Mouse (Mus musculus): Measurements from ENCODE around the gene Armh2. TPM values are rescaled to one million over a fixed set of nuclear protein-coding genes. Genes with fewer than 3 reads are reported as not detected.
"Not testable (repeated sequence)": the region's sequence is repeated elsewhere in the genome, so short reads cannot be mapped to it uniquely, and the experiment has no call there.

The Armh2 gene
- total RNA-seq, 2 experiments from 2014 or later, result not detected

DNA sequence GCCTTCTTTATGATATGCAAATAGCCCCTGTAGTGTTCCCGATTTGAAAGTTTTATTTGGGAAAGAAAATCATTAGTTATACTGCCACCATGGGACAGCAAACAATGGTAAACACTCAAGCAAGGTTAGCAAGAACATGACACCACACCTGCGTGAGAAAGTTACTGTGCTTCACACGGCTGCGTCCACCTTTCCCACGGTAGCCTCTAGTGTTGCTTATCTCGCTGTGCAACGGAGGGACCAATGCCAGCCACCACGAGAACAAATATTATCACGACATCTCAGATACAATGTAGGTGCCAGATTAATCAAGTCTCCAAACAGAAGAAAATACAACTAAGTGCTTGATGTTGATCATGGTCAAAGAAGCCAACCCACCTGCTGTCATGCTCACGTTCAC lies 18.4 kb downstream of the Armh2 start:
- no peak for DNase-seq

- no peak for DNase-seq
Observed at GRCm38 (mm10) chr13:24760351-24760870, 19.4 kb downstream of the Armh2 start.

DNA sequence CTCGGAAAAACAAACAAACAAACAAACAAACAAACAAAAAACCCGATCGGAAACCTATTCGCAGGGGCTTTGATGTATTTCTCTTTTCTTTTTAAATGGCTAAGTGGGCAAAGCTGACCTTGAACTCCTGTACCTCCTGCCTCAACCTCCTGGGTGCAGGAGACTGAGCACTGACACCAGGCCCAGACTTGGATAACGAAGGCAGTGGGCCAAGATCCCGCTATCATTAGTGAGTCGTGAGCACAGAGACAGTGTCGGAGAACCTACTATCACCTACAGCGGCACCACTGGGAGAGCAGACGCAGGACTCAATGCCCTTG lies 20.0 kb downstream of the Armh2 start:
- DNase-seq, result no peak

DNA sequence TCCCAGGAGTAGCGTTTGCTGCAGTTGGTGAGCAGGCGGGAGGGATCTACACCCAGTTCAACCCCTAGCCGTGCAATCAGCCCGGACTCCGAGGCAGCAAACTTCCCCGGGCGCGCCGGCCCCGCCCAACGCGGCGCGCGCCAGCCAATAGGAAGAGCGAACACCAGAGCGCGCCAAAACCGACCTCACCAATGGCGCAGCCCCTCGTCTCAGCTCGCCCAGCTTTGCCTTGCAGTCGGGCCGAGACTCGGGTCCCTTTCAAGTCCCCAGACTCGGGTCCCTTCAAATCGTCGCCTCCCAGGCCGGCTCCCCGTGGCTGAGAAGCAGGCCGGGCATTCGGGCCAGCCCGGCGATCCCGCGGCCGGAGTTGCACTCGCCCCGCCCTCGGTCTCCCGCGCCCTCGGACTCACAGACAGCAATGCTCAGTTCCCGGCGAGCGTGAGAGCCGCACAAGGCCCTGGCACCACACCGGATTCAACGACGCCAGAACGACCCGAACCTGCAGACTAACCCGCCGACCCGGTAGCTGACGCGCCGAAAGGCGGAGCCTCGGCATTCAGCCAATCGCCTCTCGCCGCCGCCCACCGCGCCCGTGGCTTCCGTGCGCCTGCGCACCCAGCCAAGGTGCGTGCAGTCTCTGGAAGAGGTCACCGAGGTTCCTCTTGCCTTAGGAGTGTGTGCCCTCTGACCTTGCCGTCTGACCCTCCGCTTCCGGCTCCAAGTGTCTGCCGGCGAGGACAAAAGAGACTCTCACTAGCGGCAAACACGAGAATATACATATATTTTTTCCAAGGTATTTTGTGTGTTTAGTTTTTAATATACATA lies 20.6 kb downstream of the Armh2 start, which contains the start of gene Gmnn:
Gmnn (minus strand) TSS at position 521 of the 825 bp plus-strand sequence.
- peak; percentile 74 to 77 for DNase-seq

DNA sequence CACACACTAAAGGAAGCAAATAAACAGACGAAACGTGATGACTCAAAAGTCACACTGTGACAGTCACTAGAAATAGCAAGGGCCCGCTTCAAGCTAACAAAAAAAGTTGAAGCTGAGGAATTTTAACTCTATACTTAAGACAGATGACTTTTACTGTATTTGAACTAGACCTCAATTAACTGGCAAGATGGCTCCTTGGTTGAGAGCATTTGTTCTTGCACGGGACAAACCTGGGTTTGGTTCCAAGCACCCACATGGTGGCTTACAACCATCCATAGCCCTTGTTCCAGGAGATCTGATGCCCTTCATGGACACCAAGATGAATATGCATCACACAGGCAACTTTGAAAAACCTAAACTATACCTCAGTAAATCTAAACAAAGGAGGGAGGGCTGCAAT lies 21.2 kb downstream of the Armh2 start:
- no peak for DNase-seq

DNA sequence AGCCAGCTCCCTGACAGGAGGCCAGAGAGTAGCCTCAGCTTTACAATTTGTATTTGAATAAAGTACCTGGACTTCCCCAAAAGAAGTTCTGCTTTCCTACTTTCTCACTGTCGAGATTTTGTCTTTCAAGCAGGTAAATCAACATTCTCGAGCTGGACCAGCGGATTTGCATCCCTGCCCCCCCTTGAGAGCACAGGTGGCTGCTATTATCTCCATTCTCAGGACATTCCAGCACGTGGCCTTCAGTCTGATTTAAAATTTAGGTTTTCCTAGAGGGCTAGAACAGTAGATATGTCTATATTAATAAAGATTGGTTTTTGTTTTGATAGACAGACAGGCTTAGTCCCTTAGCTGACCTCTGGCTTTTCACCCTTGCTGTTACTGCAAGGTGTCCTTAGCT lies 26.8 kb downstream of the Armh2 start:
- DNase-seq, result not testable (repeated sequence)

GRCm38 (mm10) chr13:24771482-24771881 lies 30.4 kb downstream of the Armh2 start:
- DNase-seq, result not testable (repeated sequence)

- DNase-seq, result peak in 1 of 2 experiments; percentile 25
Observed at GRCm38 (mm10) chr13:24776146-24776844, 35.3 kb downstream of the Armh2 start.

DNA sequence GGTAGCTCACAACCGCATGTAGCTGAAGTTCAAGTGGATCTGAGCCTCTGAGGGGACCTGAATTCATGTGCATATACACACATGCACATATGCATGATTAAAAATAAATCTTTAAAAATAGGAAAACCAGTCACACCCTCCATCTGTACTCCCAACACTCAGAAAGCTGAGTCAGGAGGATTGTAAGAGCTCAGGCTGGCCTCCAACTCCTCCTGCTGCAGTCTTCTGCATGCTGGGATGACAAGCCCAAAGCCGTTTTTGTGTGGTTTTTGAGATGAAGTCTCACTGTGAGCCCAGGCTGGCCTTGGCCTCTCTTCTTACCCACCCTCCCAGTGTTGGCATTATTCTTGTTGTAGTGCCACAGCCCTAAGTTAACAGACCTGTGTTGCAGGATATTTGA lies 37.0 kb downstream of the Armh2 start:
- no peak for DNase-seq

GRCm38 (mm10) chr13:24778706-24779380 lies 37.8 kb downstream of the Armh2 start:
- DNase-seq, result no peak

GRCm38 (mm10) chr13:24781916-24782315 lies 40.9 kb downstream of the Armh2 start:
- DNase-seq, result no peak

GRCm38 (mm10) chr13:24786014-24786490 lies 45.0 kb downstream of the Armh2 start:
- no peak for DNase-seq

DNA sequence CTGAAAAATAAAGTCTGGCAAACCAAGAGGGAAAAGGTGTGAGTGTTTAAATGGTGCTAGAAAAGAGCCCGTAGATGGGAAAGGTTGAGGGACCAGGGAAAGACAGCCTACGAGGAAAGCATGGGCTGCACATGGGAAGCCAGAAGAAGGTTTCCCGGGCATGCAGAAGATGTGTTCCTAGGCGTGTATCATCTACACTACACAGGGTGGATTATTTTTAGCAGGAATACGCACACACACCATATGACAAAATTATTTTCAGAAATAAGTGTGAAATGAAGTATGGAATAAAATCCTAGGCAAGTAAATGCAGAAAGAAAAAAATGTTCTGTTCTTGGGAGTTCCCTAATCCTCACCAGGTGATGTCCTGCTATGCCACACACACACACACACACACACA lies 46.4 kb downstream of the Armh2 start:
- DNase-seq, result no peak

DNA sequence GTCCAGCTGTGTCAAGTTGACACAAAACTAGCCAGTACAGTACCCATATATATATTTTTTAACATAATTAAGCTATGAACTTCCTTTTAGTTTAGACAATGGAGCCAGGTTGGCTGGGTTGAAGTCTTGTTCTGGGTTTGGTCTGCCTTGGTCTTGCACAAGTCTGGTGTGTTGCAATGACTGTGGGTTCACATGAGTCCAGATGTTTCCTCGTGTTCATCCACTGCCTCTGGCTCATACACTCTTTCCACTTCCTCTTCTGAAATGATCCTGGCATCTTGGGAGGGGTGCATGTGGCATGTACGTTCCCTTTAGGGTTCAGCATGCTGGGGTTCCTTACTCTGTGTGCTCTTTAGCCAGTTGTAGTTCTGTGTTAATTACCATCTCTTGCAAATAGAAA lies 50.3 kb downstream of the Armh2 start:
- no peak for DNase-seq

- no peak for DNase-seq
Observed at GRCm38 (mm10) chr13:24792411-24793045, 51.5 kb downstream of the Armh2 start.

Other genes starting within 250 kb of the Armh2 start
- 10 to 100 TPM; 75.7 to 81.1 TPM for gene Ripor2, start 159.0 kb upstream of the Armh2 start, total RNA-seq (2021)
- gene Gmnn, start 20.7 kb downstream of the Armh2 start, total RNA-seq (2021), result 1 to 10 TPM; 1.9 to 2.9 TPM
- 100 to 1,000 TPM; 162 to 176 TPM for gene BC005537, start 60.4 kb downstream of the Armh2 start, total RNA-seq (2021)
- 100 to 1,000 TPM; 109 to 111 TPM for gene Acot13, start 90.3 kb downstream of the Armh2 start, total RNA-seq (2021)
- 10 to 100 TPM; 20.9 to 23.7 TPM for gene Tdp2, start 90.4 kb downstream of the Armh2 start, total RNA-seq (2021)
- 10 to 100 TPM; 26.8 to 28.0 TPM for gene D130043K22Rik, start 103.9 kb downstream of the Armh2 start, total RNA-seq (2021)
- gene Aldh5a1, start 196.4 kb downstream of the Armh2 start, total RNA-seq (2021), result 10 to 100 TPM; 60.9 to 64.0 TPM
- gene Gpld1, start 201.9 kb downstream of the Armh2 start, total RNA-seq (2021), result 10 to 100 TPM; 15.5 to 17.3 TPM